Mouse (Mus musculus): ENCODE results near the gene Map4k3. TPM values are rescaled to one million over a fixed set of nuclear protein-coding genes. Genes with fewer than 3 reads are reported as not detected.
A peak's percentile ranks its signal among the peaks of the same experiment; 100 is the strongest.

Gene Map4k3
- polyA plus RNA-seq, 1 experiment from 2014 or later = 29.9 TPM

DNA sequence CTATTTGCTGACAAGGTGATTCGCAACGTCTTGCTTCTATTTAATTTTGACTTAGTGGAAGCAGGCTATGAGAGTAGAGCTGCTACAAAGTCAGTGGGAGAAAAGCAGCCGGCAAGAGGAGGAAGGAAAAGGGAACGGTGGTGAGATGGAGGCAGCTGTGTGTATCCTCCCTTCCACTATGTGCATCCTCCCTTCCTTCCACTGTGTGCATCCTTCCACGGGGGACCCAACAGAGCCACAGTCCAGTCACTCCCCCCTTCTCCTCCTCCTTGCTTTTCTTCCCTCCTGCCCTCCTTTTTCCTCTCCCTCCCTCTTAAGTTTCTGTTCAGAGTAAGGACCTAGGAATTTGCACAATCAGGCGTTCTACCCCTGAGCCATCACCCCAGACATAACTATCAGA lies 21.7 kb downstream of the Map4k3 start:
- DNase-seq (ENCODE audit: low spot score) = peak; percentile 57
- no peak for TF ChIP-seq CTCF (IDR thresholded peaks at IDR 0.05; ENCODE audit: low read depth)
- no peak for ATAC-seq (replicated peaks; ENCODE audit: low FRiP score, low read depth)
- Histone ChIP-seq H3K27me3 (ENCODE audit: insufficient read depth, low read length) (no peaks in the 10 kb centered on the region), H3K4me3 (replicated peaks; ENCODE audit: low read depth, low read length) (no peak overlapping the region), H3K36me3 (ENCODE audit: insufficient read depth, low read length) (no peaks in the 10 kb centered on the region), H3K9ac (ENCODE audit: low read depth, low read length) (no peak overlapping the region), H3K4me1 (replicated peaks; ENCODE audit: insufficient read depth, low read length) (peaks cover 31% of the 10 kb centered on the region), H3K4me2 (ENCODE audit: low read length) (no peak overlapping the region), H3K9me3 (replicated peaks; ENCODE audit: low read length) (no peaks in the 10 kb centered on the region), H3K27ac (no peak overlapping the region)
- 41% methylated on average over 6 of the region's 6 CpGs for WGBS

DNA sequence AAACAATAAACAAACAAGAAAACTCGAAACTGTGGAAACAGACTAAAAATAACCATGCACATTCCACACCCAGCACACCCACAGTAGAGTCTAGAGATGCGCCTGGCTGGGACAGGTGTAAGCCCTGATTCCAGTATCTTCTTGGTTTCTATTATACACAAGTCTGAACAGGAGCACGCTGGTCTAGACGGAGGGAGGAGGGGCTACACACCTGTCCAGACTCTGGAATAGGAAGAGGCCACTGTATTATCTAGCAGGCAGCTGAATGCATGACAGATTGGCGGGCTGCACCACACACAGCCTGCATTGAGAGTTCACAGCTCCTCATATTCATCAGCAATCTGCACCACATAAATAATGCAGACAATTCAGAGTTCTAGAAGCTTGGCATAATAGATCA lies 26.6 kb downstream of the Map4k3 start:
- Histone ChIP-seq H3K4me3 (replicated peaks; ENCODE audit: low read depth, low read length) (no peak overlapping the region), H3K4me2 (ENCODE audit: low read length) (no peak overlapping the region), H3K4me1 (replicated peaks; ENCODE audit: insufficient read depth, low read length) (peaks cover 18% of the 10 kb centered on the region), H3K27ac (no peak overlapping the region), H3K9me3 (replicated peaks; ENCODE audit: low read length) (no peaks in the 10 kb centered on the region), H3K27me3 (ENCODE audit: insufficient read depth, low read length) (no peaks in the 10 kb centered on the region), H3K9ac (ENCODE audit: low read depth, low read length) (no peak overlapping the region), H3K36me3 (ENCODE audit: insufficient read depth, low read length) (no peaks in the 10 kb centered on the region)
- no peak for ATAC-seq (replicated peaks; ENCODE audit: low FRiP score, low read depth)
- DNase-seq (ENCODE audit: low spot score) = no peak
- 74% methylated on average over 5 of the region's 5 CpGs for whole genome bisulfite sequencing
- TF ChIP-seq CTCF (IDR thresholded peaks at IDR 0.05; ENCODE audit: low read depth) = no peak

DNA sequence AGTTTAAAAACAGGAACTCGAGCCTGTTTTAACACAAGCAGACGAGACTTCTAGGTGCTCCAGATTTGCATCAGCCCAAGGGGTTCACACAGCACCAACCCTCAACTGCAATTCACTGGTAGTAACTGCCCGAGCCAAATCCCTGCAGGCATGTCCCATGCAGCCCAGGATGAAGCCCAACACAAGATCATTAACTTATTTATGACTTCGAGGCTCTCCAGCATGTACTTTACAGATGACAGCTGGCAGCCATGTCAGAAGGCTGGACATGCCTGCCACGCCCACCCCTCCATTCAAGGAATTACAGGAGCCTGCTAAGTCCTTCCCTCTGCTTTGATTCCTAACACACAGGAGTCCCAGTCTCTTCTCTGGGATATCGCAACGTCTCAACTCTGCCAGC lies 29.4 kb downstream of the Map4k3 start:
- 45% methylated on average over 7 of the region's 7 CpGs for WGBS
- no peak overlapping the region for H3K9ac ChIP-seq (ENCODE audit: low read depth, low read length)
- peak; percentile 65 for ATAC-seq (replicated peaks; ENCODE audit: low FRiP score, low read depth)
- no peaks in the 10 kb centered on the region for H3K9me3 ChIP-seq (replicated peaks; ENCODE audit: low read length)
- DNase-seq (ENCODE audit: low spot score) = peak; percentile 52
- no peaks in the 10 kb centered on the region for H3K27me3 ChIP-seq (ENCODE audit: insufficient read depth, low read length)
- H3K4me3 ChIP-seq (replicated peaks; ENCODE audit: low read depth, low read length) = no peak overlapping the region
- no peak overlapping the region for H3K4me2 ChIP-seq (ENCODE audit: low read length)
- no peaks in the 10 kb centered on the region for H3K36me3 ChIP-seq (ENCODE audit: insufficient read depth, low read length)
- peaks cover 14% of the 10 kb centered on the region for H3K4me1 ChIP-seq (replicated peaks; ENCODE audit: insufficient read depth, low read length)
- H3K27ac ChIP-seq = peak overlapping the region; percentile 42; the same call in 1 of the 2 replicates
- TF ChIP-seq CTCF (IDR thresholded peaks at IDR 0.05; ENCODE audit: low read depth) = no peak

DNA sequence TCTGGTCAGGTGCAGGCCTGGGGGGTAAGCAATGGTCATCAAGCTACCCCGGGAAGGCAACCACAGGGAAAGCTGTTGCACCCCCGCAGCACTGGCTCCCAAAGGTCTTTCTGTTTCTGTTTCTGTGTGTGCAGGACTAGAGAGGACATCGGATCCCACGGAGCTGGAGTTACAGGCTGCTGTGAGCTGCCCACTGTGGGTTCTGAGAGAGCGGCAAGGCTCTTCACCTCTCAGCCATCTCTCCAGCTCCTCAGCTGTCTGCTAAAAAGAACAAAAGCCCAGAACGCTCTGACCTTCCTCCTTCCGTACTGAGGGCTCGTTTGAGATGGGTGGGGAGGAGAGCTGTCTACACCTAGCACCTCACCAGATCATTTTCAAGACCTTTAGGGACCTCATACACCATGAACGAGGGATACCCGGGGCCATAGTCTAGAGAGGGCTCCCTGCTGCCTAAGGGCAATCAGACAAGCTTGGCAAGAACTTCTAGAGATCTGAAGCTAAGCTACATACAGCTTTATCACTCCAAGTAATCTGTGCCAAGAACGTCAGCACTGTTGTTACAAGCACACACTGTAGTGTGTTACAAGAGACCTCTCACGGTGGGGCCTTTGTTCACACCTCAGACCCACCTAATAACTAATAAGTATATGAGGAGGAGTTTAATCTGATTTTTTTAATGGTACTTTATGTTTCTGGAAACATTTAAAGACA lies 29.9 kb downstream of the Map4k3 start:
- no peak for DNase-seq (ENCODE audit: low spot score)
- Histone ChIP-seq H3K9ac (ENCODE audit: low read depth, low read length) (no peak overlapping the region), H3K4me1 (replicated peaks; ENCODE audit: insufficient read depth, low read length) (peaks cover 14% of the 10 kb centered on the region), H3K27me3 (ENCODE audit: insufficient read depth, low read length) (no peaks in the 10 kb centered on the region), H3K36me3 (ENCODE audit: insufficient read depth, low read length) (no peaks in the 10 kb centered on the region), H3K4me3 (replicated peaks; ENCODE audit: low read depth, low read length) (no peak overlapping the region), H3K4me2 (ENCODE audit: low read length) (no peak overlapping the region), H3K9me3 (replicated peaks; ENCODE audit: low read length) (no peaks in the 10 kb centered on the region), H3K27ac (peak overlapping the region; percentile 42; the same call in 1 of the 2 replicates)
- TF ChIP-seq CTCF (IDR thresholded peaks at IDR 0.05; ENCODE audit: low read depth) = no peak
- 46% methylated on average over 12 of the region's 12 CpGs for WGBS
- no peak for ATAC-seq (replicated peaks; ENCODE audit: low FRiP score, low read depth)

DNA sequence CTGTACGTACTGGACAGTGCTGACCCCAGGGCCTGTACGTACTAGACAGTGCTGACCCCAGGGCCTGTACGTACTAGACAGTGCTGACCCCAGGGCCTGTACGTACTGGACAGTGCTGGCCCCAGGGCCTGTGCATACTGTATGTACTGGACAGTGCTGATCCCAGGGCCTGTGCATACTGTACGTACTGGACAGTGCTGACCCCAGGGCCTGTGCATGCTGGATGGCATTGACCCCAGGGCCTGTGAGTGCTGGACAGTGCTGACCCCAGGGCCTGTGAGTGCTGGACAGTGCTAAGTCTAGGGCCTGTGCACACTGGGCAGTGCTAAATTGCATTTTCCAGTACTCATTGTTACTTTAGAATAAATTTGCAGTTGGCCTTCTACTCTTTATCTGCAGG lies 31.3 kb downstream of the Map4k3 start:
- Histone ChIP-seq H3K27ac (no peak overlapping the region), H3K36me3 (ENCODE audit: insufficient read depth, low read length) (no peaks in the 10 kb centered on the region), H3K4me3 (replicated peaks; ENCODE audit: low read depth, low read length) (no peak overlapping the region), H3K4me2 (ENCODE audit: low read length) (no peak overlapping the region), H3K9ac (ENCODE audit: low read depth, low read length) (no peak overlapping the region), H3K9me3 (replicated peaks; ENCODE audit: low read length) (no peaks in the 10 kb centered on the region), H3K4me1 (replicated peaks; ENCODE audit: insufficient read depth, low read length) (peaks cover 14% of the 10 kb centered on the region), H3K27me3 (ENCODE audit: insufficient read depth, low read length) (no peaks in the 10 kb centered on the region)
- DNase-seq (ENCODE audit: low spot score) (no peak), ATAC-seq (replicated peaks; ENCODE audit: low FRiP score, low read depth) (no peak)
- 96% methylated on average over 5 of the region's 5 CpGs for WGBS
- no peak for TF ChIP-seq CTCF (IDR thresholded peaks at IDR 0.05; ENCODE audit: low read depth)

DNA sequence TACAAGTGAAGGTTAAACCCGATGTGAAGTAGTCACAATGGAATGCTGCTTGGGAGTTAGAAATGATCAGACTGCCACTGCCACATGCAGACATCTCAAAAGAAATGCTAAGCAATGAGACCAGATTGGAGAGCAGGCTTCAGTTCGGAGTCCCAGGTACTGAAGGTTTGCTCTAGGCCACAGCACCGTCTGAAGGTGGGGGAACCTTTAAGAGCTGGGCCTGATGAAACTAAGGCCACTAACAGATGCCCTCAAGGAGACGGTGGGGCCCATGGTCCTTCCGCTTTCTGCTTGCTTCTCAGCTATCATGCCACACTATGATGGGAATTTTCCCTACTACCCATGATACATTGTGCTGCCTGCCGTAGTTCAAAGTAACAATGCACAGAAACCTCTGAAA lies 32.1 kb downstream of the Map4k3 start:
- H3K4me1 ChIP-seq (replicated peaks; ENCODE audit: insufficient read depth, low read length) = peaks cover 14% of the 10 kb centered on the region
- H3K27me3 ChIP-seq (ENCODE audit: insufficient read depth, low read length) = no peaks in the 10 kb centered on the region
- no peaks in the 10 kb centered on the region for H3K36me3 ChIP-seq (ENCODE audit: insufficient read depth, low read length)
- WGBS = 93% methylated on average over 6 of the region's 6 CpGs
- no peak for ATAC-seq (replicated peaks; ENCODE audit: low FRiP score, low read depth)
- no peak for DNase-seq (ENCODE audit: low spot score)
- TF ChIP-seq CTCF (IDR thresholded peaks at IDR 0.05; ENCODE audit: low read depth) = no peak
- H3K4me2 ChIP-seq (ENCODE audit: low read length) = no peak overlapping the region
- H3K4me3 ChIP-seq (replicated peaks; ENCODE audit: low read depth, low read length) = no peak overlapping the region
- H3K9ac ChIP-seq (ENCODE audit: low read depth, low read length) = no peak overlapping the region
- H3K27ac ChIP-seq = no peak overlapping the region
- no peaks in the 10 kb centered on the region for H3K9me3 ChIP-seq (replicated peaks; ENCODE audit: low read length)

DNA sequence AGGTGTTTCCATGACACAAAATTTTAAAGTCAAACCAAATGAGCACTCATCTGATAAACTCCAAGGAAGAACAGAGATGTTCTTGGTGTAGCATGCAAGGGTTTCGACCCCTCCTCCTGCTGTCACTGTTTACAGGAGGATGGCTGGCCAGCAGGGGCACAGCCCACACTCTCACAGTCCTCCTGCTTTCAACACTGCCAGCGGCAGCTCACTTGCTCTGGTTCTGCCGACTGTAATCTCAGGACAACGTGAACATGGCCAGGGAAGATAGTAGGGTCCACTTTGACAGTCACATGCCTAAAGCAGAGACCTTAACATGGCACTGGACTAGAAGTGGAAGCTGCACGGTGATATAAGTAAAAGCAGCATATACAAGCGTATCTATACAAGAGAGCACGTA lies 34.6 kb downstream of the Map4k3 start:
- Histone ChIP-seq H3K9ac (ENCODE audit: low read depth, low read length) (no peak overlapping the region), H3K27me3 (ENCODE audit: insufficient read depth, low read length) (no peaks in the 10 kb centered on the region), H3K27ac (no peak overlapping the region), H3K4me1 (replicated peaks; ENCODE audit: insufficient read depth, low read length) (peaks cover 9% of the 10 kb centered on the region), H3K4me2 (ENCODE audit: low read length) (no peak overlapping the region), H3K36me3 (ENCODE audit: insufficient read depth, low read length) (no peaks in the 10 kb centered on the region), H3K4me3 (replicated peaks; ENCODE audit: low read depth, low read length) (no peak overlapping the region), H3K9me3 (replicated peaks; ENCODE audit: low read length) (no peaks in the 10 kb centered on the region)
- no peak for ATAC-seq (replicated peaks; ENCODE audit: low FRiP score, low read depth)
- TF ChIP-seq CTCF (IDR thresholded peaks at IDR 0.05; ENCODE audit: low read depth) = peak; percentile 20; the same call in 1 of the 2 replicates
- WGBS = 52% methylated on average over 7 of the region's 7 CpGs
- peak; percentile 47 for DNase-seq (ENCODE audit: low spot score)
